Mouse (Mus musculus): ENCODE results near the gene Kdm4a. TPM values are rescaled to one million over a fixed set of nuclear protein-coding genes. Genes with fewer than 3 reads are reported as not detected.

Gene Kdm4a
- total RNA-seq, 2 experiments from 2014 or later = 36.7 to 38.6 TPM

DNA sequence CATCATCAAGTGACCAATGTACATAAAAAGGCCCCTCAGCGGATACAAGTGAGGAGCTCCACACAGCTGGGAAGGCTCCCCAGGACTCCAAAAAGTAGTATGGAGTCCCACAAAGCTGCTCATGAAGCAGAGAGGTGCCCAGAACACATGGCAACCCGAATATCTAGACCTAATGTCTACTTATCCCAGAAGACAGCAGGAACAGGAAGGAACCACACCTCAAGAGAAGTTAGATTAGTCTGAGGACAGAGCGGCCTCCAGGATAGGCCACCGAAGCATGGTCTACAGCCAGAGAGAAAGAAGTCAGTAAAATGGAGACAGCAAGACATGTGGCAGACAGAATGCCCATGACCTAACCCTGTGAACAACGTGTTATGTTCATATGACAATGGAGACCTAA is 25.0 kb downstream of the Kdm4a start:
- DNase-seq = no peak

- DNase-seq = peak; percentile 38
These were observed 27.6 kb downstream of the Kdm4a start for GRCm38 (mm10) chr4:118152020-118152785.

GRCm38 (mm10) chr4:118150804-118151203 is 29.0 kb downstream of the Kdm4a start:
- no peak for DNase-seq

- no peak for DNase-seq
These were observed 29.7 kb downstream of the Kdm4a start for GRCm38 (mm10) chr4:118149956-118150680.

GRCm38 (mm10) chr4:118149055-118149576 is 30.7 kb downstream of the Kdm4a start:
- DNase-seq = no peak

DNA sequence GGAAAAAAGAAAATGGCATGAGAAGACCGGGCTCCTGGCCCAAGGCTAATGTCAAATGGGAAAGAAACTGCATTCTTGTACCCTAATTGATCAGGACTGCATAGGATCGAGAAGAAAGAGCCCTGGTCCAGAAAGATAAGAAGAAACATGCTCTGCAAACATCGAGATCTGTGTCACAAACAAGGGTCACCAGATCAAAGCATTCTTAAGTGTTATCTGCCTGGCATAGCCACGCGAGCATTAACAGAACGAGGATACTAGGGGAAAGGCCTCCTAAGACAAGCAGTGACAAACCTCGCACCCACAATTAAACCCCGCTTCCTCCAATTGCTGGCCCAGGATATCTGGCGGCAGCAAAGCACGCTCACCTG is 31.5 kb downstream of the Kdm4a start:
- no peak for DNase-seq

GRCm38 (mm10) chr4:118147547-118148316 is 32.1 kb downstream of the Kdm4a start:
- DNase-seq = no peak

DNA sequence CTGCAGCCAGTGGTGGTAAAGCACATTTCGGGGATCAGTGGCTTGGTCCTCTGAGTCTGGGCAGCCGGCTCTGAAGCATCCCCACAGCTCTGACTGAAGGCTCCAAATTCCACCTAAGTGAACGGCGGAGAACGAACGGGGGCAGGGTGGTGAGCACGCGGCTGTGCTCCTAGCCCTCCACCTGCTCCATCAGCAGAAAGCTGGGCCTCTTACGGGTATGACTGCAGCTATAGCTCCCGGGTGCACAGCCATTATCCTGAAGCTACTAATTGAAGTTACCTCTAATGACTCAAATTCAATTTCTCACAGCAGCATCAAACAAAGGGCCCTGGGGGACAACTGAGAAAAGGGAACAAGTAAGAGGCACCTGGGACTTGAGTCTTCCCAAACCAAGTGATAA is 32.8 kb downstream of the Kdm4a start:
- no peak for DNase-seq

DNA sequence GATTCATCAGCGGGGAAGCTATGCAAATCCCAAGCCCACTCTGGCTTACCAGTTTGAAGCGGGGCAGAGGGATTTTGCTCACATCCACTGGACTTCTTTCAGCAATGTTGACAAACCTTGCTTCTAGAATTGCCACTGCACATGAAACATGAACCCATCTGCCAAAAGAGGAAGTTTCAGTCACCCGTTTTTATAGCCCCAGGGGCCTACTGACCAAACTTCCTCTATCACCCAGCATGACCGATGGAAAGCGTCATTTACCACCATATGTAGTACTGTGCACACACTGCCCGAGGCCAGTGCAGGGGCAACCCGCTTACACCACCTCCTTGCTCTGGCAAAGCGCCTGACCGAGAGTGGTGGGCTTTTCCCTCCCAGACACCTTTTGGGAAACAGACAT is 35.5 kb downstream of the Kdm4a start:
- no peak for DNase-seq

DNA sequence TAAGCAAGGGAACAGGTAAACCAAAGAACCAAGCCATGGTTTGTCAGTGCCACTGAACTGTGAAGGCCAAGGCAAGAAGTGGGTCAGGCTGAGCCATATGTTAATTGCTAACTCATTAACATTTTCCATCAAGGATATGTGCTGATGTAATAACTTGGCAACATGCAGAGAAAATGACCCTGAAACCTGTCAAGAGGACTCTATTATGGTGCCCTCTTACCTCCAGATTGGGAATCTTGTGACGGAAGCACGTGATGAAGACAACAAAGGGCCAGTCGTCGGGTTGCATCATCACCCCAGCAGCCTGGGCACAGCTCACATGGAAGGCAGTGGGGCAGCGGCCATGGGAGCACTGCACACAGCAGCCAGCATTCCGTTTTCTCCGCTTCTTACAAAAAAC is 36.2 kb downstream of the Kdm4a start:
- no peak for DNase-seq

DNA sequence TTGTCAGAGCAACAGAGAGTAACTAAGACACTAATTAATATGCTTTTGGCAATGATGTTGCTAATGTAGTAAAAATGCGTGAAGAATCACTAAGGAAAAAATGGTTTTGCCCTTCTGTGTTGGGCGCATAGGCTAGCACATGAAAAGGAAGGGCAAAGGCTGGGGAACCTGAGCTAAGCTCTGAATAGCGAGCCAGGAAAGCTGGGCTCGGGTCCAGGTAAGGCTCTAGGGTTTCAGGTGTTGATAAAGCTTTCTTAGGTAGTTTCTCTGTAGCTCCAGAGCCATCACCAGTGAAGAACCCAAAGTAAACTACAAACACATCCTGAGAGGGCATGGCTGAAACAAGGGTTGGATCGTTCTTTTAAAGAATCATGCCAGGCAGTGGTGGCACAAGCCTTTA is 38.3 kb downstream of the Kdm4a start:
- DNase-seq = no peak

- DNase-seq = peak; percentile 82
These were observed 41.0 kb downstream of the Kdm4a start for GRCm38 (mm10) chr4:118138891-118139290.

GRCm38 (mm10) chr4:118137857-118138256 is 42.0 kb downstream of the Kdm4a start:
- no peak for DNase-seq

DNA sequence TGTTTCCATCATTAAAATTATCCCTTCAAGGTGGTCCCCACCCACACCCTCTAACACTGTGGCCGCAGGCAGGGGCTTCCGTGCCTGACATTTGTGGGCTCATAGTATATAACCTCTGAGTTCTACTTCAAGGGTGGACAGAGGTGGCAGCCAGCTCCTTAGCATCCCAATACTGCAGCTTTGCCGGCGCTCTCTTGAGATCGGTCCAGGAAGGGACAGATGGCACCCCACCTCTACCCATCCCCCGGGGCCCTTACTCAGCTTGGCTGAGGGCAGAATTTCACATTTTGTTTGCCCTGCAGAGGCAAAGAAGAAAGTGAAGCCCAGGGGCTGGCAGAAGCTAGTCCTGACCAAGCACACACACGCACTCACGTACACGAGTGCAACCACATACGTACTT is 42.5 kb downstream of the Kdm4a start:
- no peak for DNase-seq

DNA sequence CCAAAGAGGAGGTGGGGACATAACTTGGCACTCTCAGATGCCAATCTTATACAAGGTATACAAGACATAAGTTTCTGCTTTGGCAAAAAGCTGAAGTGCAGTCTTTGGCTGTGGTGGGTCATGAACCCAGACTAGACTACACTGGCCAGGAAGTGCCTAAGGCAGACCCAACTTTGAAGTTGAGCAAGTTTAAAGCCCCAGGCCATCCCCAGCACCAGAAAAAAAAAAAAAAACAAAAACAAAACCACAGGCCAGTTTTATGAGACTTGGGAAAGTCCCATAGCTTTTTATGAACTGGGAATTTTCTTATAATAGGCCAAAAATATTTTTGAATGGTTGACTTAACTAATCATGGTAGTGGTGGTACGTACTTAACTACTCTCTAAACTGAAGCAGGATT is 44.4 kb downstream of the Kdm4a start:
- DNase-seq = no peak

DNA sequence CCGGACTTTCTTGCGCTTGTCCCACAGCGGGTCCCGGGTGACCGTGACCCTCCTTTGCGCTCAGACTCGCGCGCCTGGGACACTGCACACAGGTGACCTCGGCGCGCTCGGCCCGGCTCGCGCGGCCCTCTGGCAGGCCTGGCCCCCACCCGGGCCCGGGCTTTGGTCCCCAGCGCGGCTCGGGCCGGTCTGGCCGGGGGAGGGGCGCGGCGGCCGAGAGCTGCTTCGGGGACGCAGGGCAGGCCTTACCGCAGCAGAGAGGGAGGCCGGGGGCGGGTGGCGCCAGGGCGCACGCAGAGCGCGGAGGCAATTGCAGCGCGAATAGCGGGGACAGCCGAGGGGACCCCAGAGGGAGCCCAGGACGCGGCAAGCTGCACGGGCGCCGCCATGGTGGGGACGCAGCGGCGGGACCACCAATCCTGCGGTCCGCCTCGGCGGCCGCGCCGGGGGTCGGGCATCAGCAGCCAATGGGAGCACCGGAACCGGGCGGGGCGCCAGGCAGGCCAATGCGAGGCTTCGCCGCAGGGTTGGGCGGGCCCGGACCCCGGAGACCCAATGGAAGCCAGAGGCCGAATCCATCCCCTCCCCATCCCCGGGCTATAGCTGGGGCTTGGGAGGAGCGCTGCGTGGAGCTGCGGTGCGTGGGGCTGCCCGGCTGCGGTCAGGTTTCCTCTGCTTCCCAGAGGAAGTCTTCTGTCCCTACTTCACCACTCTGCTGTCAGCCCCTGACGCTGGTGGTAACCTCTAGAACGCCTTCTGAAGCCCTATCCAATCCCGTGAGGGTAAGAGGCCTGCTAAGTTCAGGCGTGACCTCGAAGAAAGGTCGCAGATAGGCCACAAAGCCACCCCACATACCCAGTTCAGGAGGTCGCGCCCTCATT is 45.1 kb downstream of the Kdm4a start, which contains the start of gene St3gal3:
Gene St3gal3 (minus strand): TSS at position 430 of the 881 bp plus-strand sequence.
- peak; percentile 99 for DNase-seq

DNA sequence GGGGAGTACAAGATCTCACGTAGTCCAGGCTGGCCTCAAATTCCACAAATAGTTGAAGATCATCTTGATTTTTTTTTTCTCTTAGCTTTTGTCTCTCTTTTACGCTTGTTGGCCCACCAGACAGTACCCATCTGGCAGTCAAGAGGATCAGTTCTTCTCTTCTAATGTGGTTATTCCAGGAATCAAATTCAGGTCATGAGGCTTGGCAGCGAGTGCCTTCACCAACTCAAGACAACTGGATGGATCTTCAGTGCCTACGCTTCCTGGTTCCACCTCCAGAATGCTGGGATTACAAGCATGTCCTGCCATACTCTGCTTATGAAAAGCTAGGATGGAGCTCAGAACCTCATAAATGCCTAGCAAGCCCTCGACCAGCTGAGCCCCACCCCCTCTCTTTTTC is 48.5 kb downstream of the Kdm4a start:
- DNase-seq = no peak

DNA sequence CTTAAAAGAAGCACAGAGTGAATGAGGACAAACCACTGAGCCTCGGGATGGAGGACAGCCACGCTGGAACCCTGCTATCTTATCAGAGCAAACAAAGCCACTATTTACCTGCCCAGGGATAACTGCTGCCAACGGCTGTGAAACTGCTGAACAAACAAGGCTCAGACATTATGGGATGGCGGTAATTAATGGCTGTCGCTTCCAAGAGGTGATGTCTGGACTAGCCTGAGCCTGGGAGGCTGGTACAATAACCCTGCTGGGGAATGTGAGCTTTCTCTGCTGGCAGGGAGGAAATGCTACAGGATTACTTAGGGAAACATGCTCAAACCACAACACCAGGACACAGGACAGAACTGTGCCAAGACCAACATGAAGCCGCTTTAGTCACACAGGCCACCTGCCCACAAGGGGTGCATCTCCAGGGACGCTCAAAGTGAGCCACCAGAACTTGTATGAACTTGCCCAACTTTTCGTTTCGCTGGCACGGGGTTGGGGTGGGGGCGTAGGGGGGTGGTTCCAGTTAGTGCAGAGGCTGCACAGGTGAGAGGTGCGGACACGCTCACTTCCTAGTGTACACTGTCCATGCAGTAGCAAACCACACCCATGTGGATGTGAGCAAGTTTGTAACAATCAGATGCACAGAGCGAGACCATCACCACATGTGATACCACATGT is 56.7 kb downstream of the Kdm4a start:
- no peak for DNase-seq

GRCm38 (mm10) chr4:118122078-118122477 is 57.8 kb downstream of the Kdm4a start:
- no peak for DNase-seq

GRCm38 (mm10) chr4:118117565-118117964 is 62.3 kb downstream of the Kdm4a start:
- DNase-seq = no peak

DNA sequence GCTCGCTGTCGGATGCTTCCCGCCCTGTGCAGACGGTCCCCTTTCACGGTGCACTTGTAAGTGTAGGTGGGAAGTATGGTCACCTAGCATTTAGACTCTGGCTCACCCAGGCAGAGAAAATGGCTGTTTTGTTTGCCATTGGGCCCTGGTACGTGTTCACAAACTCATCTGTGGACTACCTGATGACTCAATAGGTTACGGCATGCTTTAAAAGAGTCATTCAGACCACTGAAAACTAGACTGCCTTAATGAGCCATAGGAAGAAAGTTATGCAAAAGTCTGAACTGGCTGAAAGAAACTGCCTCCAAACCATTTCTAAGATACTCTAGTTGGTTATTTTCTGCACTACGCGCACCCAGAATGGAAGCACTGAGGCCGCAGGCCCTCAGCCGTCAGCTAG is 63.7 kb downstream of the Kdm4a start:
- DNase-seq = no peak

Measured in heart, postnatal 4 days (tissue).